Mouse (Mus musculus): ENCODE results near the gene Mamdc4. TPM values are rescaled to one million over a fixed set of nuclear protein-coding genes. Genes with fewer than 3 reads are reported as not detected.

The Mamdc4 gene
- total RNA-seq (2023), result 1 to 10 TPM; 2.2 to 4.3 TPM

GRCm38 (mm10) chr2:25574579-25575431, at the start of gene Mamdc4, which contains the start of gene Phpt1:
Gene Mamdc4 (minus strand): TSS chr2:25574845.
Gene Phpt1 (minus strand): TSS chr2:25575224.

DNA sequence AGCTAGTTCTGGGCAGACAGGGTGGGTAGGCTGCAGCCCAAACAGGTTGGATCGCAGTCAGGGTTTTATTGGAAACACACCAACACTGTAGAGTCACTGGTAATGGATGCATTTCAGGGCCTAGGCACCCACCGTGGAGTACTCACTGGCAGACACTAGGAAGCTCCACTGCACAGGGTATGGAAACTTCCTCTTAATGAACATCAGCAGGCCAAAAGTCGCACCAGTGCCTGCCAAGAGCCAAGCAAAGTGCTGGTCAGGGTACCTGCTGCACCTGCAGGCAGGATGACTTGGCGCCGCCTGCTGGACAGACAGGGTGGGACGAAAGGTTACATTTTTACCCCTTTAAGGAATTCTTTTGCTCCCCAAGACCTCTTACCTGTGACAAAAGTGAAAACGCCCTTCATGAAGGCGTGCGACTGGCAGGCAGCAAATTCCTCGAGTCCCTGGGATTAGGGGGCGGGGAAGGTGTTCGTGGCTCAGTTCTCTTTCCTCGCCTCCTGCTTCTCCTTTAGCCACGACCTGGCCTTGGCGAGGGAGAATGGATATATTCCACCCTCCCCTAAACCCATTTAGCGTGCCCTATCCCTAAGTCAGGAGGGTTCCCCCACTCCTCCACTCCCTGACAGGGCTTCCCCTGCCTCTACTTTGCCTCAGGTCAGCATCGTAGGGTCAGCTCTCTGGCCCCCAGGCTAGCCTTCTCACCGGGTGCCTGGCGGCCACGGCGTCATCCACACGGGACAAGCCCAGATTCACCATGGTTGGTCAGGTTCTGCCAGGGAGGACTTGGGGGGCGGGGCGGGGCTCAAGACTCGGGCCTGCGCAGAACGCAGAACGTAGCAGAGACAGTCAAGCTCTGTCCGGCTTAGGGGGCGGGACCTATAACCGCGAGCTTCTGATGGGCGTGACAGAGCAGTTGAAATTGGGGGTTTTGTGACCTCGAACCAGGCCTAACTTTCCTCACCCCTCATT, 46.9 kb upstream of the Mamdc4 start, which contains the start of gene Tmem141:
TSS of gene Tmem141 (minus strand) at position 777 of the 972 bp plus-strand sequence.

GRCm38 (mm10) chr2:25617578-25617977, 42.9 kb upstream of the Mamdc4 start, which contains the start of gene Ccdc183:
Gene Ccdc183 (minus strand): TSS chr2:25617678.

DNA sequence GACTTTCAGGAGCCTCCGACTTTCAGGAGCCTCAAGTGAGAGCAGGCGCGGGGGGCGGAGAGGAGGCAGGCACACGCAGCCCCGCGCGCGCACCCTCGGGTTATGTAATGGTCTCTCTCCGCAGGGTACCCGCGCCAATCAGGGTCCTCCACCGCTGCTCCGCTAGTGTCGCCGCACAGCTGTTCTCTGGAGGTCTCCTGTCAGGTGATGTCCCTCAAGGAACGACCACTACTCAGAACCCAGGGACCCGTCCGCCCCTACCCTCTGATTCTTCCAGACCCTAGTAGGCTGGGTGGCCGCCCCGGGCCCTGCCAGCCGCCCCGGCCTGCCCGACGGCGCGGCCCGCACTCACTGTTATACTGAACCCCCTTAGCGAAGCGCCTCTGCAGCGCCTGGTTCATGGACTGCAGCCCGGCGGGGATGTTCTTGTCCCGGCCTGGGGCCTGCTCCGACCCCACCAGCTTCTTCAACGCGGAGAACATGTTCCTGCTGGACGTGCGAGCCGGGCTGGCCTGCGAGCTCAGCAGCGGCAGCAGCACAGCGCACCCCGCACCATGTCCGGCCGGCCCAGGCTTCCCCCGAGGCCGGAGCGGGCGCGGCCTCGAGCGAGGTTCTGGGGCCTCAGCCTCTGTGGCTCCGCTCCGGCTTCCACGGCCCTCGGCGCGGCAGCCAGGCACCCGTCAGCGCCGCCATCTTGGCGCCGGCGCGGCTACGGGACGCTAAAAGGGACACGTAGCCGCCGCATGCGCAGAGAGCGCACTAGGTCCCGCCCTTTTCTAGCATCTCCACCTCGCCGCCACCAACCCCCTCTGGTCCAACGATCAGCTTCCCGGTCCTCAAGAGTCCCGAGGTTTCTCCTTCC, 33.3 kb upstream of the Mamdc4 start, which contains the start of gene Rabl6:
TSS of gene Rabl6 (minus strand) at position 761 of the 862 bp plus-strand sequence.

DNA sequence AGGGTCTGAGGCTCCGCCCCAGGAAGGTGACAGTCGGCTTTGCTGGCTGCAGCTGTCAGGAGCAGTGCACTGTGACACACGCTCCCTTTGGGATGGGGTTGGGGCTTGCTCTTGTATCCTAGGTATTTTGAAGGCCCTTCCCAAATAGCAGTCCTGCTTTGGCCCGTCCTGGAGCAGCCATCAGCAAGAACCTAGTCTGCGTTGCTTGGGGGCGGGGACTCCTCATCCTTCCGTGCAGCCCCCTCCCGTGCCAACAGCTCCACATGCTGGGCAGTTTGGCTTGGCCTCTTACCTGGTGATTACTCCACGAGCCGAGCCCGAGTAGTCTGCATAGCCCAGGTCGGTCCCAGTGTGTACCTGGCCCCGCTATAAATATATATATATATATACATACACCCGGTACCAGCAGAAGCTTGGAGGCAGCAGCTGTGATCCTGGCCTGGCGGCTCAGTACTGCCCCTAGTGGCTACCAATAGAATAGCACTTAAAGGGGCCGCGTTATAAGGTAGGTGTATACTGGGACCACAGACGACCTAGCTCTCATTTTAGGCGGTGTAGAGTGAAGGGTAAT, 6.7 kb upstream of the Mamdc4 start, which contains the start of gene Ajm1:
TSS of gene Ajm1 (minus strand) at position 464 of the 571 bp plus-strand sequence.

DNA sequence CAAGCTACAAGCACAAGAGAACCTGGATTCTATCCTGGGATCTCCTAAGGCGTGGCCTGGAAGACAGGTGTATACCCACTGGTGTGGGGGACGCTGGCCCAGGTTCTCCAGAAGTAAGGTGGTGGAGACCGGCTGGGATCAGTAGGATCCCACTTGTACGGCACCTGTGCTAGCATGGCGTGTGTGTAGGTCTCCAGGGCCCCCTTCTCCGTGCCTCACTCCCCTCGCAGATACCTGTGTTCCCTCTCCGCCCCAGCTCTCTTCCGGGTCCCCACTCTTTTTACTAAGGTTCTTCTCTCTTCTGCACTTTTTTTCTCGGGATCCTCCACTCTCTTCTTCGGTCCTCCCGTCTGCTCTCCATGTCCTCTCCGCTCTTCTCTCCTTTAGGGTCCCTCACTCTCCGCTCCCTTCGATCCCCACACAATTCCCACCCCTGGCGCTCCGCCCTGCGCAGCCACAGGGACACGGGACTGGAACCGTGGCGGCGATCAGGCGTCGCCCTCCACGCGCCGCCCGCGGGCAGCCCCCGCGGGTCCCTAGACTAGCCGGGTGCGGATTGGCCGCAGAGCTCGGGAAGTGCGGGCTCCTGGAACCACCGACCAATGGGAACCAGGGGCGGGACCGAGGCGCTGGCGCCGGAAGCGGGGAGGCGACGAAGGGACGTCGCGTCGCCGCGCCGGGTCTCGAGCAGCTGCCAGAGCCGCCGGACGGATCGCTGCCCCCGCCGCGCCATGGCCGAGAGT, 17.3 kb downstream of the Mamdc4 start, which contains the start of gene Edf1:
TSS of gene Edf1 (plus strand) at position 627 of the 743 bp plus-strand sequence.

GRCm38 (mm10) chr2:25546811-25547491, 27.7 kb downstream of the Mamdc4 start, which contains the start of gene Traf2:
Gene Traf2 (minus strand): TSS chr2:25546940.

Other genes with a start within 250 kb of the Mamdc4 start
- 10 to 100 TPM; 46.4 to 46.6 TPM for gene Man1b1, start 242.5 kb downstream of the Mamdc4 start, total RNA-seq (2023)
- gene Dpp7, start 218.5 kb downstream of the Mamdc4 start, total RNA-seq (2023), result 10 to 100 TPM; 10.7 to 22.7 TPM
- gene Uap1l1, start 209.2 kb downstream of the Mamdc4 start, total RNA-seq (2023), result 10 to 100 TPM in 1 of 2 experiments, 1 to 10 TPM in 1; 8.9 to 12.4 TPM
- 1 to 10 TPM in 1 of 2 experiments, under 1 TPM in 1; 0.39 to 2.7 TPM for gene Sapcd2, start 202.5 kb downstream of the Mamdc4 start, total RNA-seq (2023)
- not detected for gene Entpd2, start 179.0 kb downstream of the Mamdc4 start, total RNA-seq (2023)
- gene Npdc1, start 175.5 kb downstream of the Mamdc4 start, total RNA-seq (2023), result 1 to 10 TPM; 3.3 to 3.8 TPM
- gene Fut7, start 151.6 kb downstream of the Mamdc4 start, total RNA-seq (2023), result under 1 TPM; 0.39 to 0.73 TPM
- 10 to 100 TPM; 82.9 to 83.2 TPM for gene Abca2, start 146.1 kb downstream of the Mamdc4 start, total RNA-seq (2023)
- gene Clic3, start 118.0 kb downstream of the Mamdc4 start, total RNA-seq (2023), result 1 to 10 TPM in 1 of 2 experiments, not detected in 1; 1.4 TPM
- gene Paxx, start 113.8 kb downstream of the Mamdc4 start, total RNA-seq (2023), result 10 to 100 TPM; 71.5 to 79.3 TPM
- gene Ptgds, start 104.8 kb downstream of the Mamdc4 start, total RNA-seq (2023), result not detected
- gene Lcn12, start 80.9 kb downstream of the Mamdc4 start, total RNA-seq (2023), result not detected
- 10 to 100 TPM; 51.3 to 54.9 TPM for gene Fbxw5, start 74.1 kb downstream of the Mamdc4 start, total RNA-seq (2023)
- 1 to 10 TPM; 1.0 to 1.3 TPM for gene C8g, start 73.1 kb downstream of the Mamdc4 start, total RNA-seq (2023)
- gene Traf2, start 27.9 kb downstream of the Mamdc4 start, total RNA-seq (2023), result 10 to 100 TPM; 45.3 to 55.1 TPM
- gene Edf1, start 17.0 kb downstream of the Mamdc4 start, total RNA-seq (2023), result 100 to 1,000 TPM; 121 to 134 TPM
- 10 to 100 TPM; 22.0 to 26.5 TPM for gene Phpt1, start 379 bp upstream of the Mamdc4 start, total RNA-seq (2023)
- gene Ajm1, start 6.9 kb upstream of the Mamdc4 start, total RNA-seq (2023), result 1 to 10 TPM in 1 of 2 experiments, under 1 TPM in 1; 0.76 to 2.1 TPM
- gene Rabl6, start 33.7 kb upstream of the Mamdc4 start, total RNA-seq (2023), result 100 to 1,000 TPM; 121 to 124 TPM
- not detected for gene Ccdc183, start 42.8 kb upstream of the Mamdc4 start, total RNA-seq (2023)
- 1 to 10 TPM in 1 of 2 experiments, not detected in 1; 1.0 TPM for gene Tmem141, start 47.2 kb upstream of the Mamdc4 start, total RNA-seq (2023)
- 1 to 10 TPM; 4.1 to 6.8 TPM for gene Fcna, start 53.2 kb upstream of the Mamdc4 start, total RNA-seq (2023)
- gene Lcn8, start 78.3 kb upstream of the Mamdc4 start, total RNA-seq (2023), result not detected
- not detected for gene Lcn5, start 83.1 kb upstream of the Mamdc4 start, total RNA-seq (2023)
- gene Lcn6, start 101.9 kb upstream of the Mamdc4 start, total RNA-seq (2023), result not detected
- not detected for gene Lcn10, start 107.9 kb upstream of the Mamdc4 start, total RNA-seq (2023)
- gene Obp2a, start 125.2 kb upstream of the Mamdc4 start, total RNA-seq (2023), result not detected
- gene Bmyc, start 131.9 kb upstream of the Mamdc4 start, total RNA-seq (2023), result 10 to 100 TPM; 16.3 to 18.4 TPM
- gene Obp2b, start 162.2 kb upstream of the Mamdc4 start, total RNA-seq (2023), result not detected
- not detected for gene Lcn3, start 190.7 kb upstream of the Mamdc4 start, total RNA-seq (2023)
- gene Lcn11, start 202.2 kb upstream of the Mamdc4 start, total RNA-seq (2023), result not detected
- not detected for gene Gm13539, start 207.4 kb upstream of the Mamdc4 start, total RNA-seq (2023)
- gene Glt6d1, start 241.0 kb upstream of the Mamdc4 start, total RNA-seq (2023), result not detected
- gene Lcn9, start 248.3 kb upstream of the Mamdc4 start, total RNA-seq (2023), result not detected

Measured in T-cell, adult 66 days (primary cell).